Comparison of ENCODE assay signal across 28 mouse cellular contexts in genomic region chr12:99254436-99254835, GRCm38 (mm10).
"Had no signal": no experiment of that assay in that cellular context is flagged by ENCODE, and none has a peak within 500 bp of the region (broad histone marks: within the 10 kb centered on the region; RNA-seq: fewer than 3 reads in every experiment).

No protein-coding gene starts in this region.

- DNase-seq: cerebellum, adult 8-10 months; cerebellum, adult 9-10 months; cerebellum, adult 9-11 months; cerebellum, postnatal 10 days; cerebellum, postnatal 14 days; cerebellum, postnatal 25 days; cerebellum, postnatal 36 days; embryo, embryonic 11 days; forebrain, postnatal 0 days; gastrocnemius, adult 2 months; gastrocnemius, postnatal 10 days; gastrocnemius, postnatal 14 days; gastrocnemius, postnatal 25 days; gastrocnemius, postnatal 36 days; heart, adult 11 months; heart, adult 18-20 months; heart, adult 2 months had no signal

- ATAC-seq: forebrain, embryonic 13.5 days; forebrain, embryonic 14.5 days; forebrain, embryonic 15.5 days; forebrain, embryonic 16.5 days; forebrain, postnatal 0 days had no signal

- H3K9me3 ChIP-seq: embryonic facial prominence, embryonic 10.5 days; embryonic facial prominence, embryonic 12.5 days; embryonic facial prominence, embryonic 13.5 days; embryonic facial prominence, embryonic 15.5 days; forebrain, embryonic 10.5 days; forebrain, embryonic 12.5 days; forebrain, embryonic 13.5 days; forebrain, embryonic 15.5 days had no signal

- H3K27ac ChIP-seq: embryonic facial prominence, embryonic 10.5 days; embryonic facial prominence, embryonic 12.5 days; embryonic facial prominence, embryonic 13.5 days; embryonic facial prominence, embryonic 15.5 days; forebrain, embryonic 10.5 days; forebrain, embryonic 12.5 days; forebrain, embryonic 13.5 days; forebrain, embryonic 15.5 days; gastrocnemius, adult 2 months; heart, adult 2 months had no signal

- H3K9ac ChIP-seq: embryonic facial prominence, embryonic 12.5 days; embryonic facial prominence, embryonic 13.5 days; embryonic facial prominence, embryonic 15.5 days; forebrain, embryonic 12.5 days; forebrain, embryonic 13.5 days; forebrain, embryonic 15.5 days; forebrain, postnatal 0 days had no signal

- H3K4me3 ChIP-seq: embryonic facial prominence, embryonic 10.5 days; embryonic facial prominence, embryonic 12.5 days; embryonic facial prominence, embryonic 13.5 days; embryonic facial prominence, embryonic 15.5 days; erythroblast, embryonic 14.5 days; forebrain, embryonic 10.5 days; forebrain, embryonic 12.5 days; forebrain, embryonic 13.5 days; forebrain, embryonic 15.5 days; gastrocnemius, adult 2 months; heart, adult 2 months had no signal

- H3K27me3 ChIP-seq: embryonic facial prominence, embryonic 12.5 days; embryonic facial prominence, embryonic 13.5 days; embryonic facial prominence, embryonic 15.5 days; forebrain, embryonic 12.5 days; forebrain, embryonic 13.5 days; forebrain, embryonic 15.5 days had no signal

- H3K4me2 ChIP-seq: embryonic facial prominence, embryonic 12.5 days; embryonic facial prominence, embryonic 13.5 days; embryonic facial prominence, embryonic 15.5 days; forebrain, embryonic 12.5 days; forebrain, embryonic 13.5 days; forebrain, embryonic 15.5 days had no signal

- H3K36me3 ChIP-seq: embryonic facial prominence, embryonic 12.5 days; embryonic facial prominence, embryonic 13.5 days; embryonic facial prominence, embryonic 15.5 days; forebrain, embryonic 12.5 days; forebrain, embryonic 15.5 days had no signal
